Mouse (Mus musculus) limb, embryonic 13.5 days (tissue): ENCODE measurements around the gene Ell3. TPM values are rescaled to one million over a fixed set of nuclear protein-coding genes. Genes with fewer than 3 reads are reported as not detected.

Experiments used
- ATAC-seq: fragments of 200-750 bp; cut with Nextera tagmentation; 2 replicates; pipeline ENCODE4 v1.8.0; 2017; ENCODE audit warnings: low read depth, moderate number of reproducible peaks, moderate TSS enrichment; ENCODE audit not compliant: low FRiP score
- H3K27ac ChIP-seq: fragments of 300-500 bp; sonication (generic); 2 replicates; pipeline ENCODE4 v1.5.1; 2015; ENCODE audit warnings: inconsistent platforms, mild to moderate bottlenecking, moderate library complexity
- H3K27me3 ChIP-seq: fragments of 300-500 bp; sonication (generic); 2 replicates; pipeline ENCODE4 v1.6.1; 2015; ENCODE audit warnings: mild to moderate bottlenecking, inconsistent platforms
- H3K36me3 ChIP-seq: fragments of 300-500 bp; sonication (generic); 2 replicates; pipeline ENCODE4 v1.6.1; 2015; ENCODE audit warnings: inconsistent platforms, mild to moderate bottlenecking, moderate library complexity
- H3K4me1 ChIP-seq: fragments of 300-500 bp; sonication (generic); 2 replicates; pipeline ENCODE4 v1.6.1; 2015; ENCODE audit warnings: inconsistent platforms
- H3K4me2 ChIP-seq: fragments of 300-500 bp; sonication (generic); replicated peaks from 2 replicates; pipeline ENCODE4 v1.6.1; 2015; ENCODE audit warnings: inconsistent platforms, mild to moderate bottlenecking, moderate library complexity
- H3K4me3 ChIP-seq: fragments of 300-500 bp; sonication (generic); 2 replicates; pipeline ENCODE4 v1.5.1; 2015; ENCODE audit warnings: moderate library complexity, mild to moderate bottlenecking, inconsistent platforms
- H3K9ac ChIP-seq: fragments of 300-500 bp; sonication (generic); 2 replicates; pipeline ENCODE4 v1.6.1; 2015; ENCODE audit warnings: mild to moderate bottlenecking, inconsistent platforms
- H3K9me3 ChIP-seq: fragments of 300-500 bp; sonication (generic); 2 replicates; pipeline ENCODE4 v1.6.1; 2016; ENCODE audit warnings: inconsistent platforms
- WGBS: fragments of 180-500 bp; shearing (Covaris S2); methylation state at CpG from one replicate; pipeline ENCODE4 v1.1.7; 2015; 5-methylcytosine and 5-hydroxymethylcytosine counted together
- microRNA-seq: library from miRNA; unstranded; fragments of <30 nt; microRNA quantifications from one replicate; pipeline ENCODE4, GENCODE M21; 2016
- polyA plus RNA-seq: library from polyadenylated mRNA; unstranded; fragments of >200 nt; fragmentation: Nextera tagmentation; extraction: Ambion mirVana; gene quantifications from 2 replicates; pipeline ENCODE4 v1.2.1, GENCODE M21; 2015

The Ell3 gene
- polyA plus RNA-seq, 1 experiment from 2014 or later, result 9.8 TPM

DNA sequence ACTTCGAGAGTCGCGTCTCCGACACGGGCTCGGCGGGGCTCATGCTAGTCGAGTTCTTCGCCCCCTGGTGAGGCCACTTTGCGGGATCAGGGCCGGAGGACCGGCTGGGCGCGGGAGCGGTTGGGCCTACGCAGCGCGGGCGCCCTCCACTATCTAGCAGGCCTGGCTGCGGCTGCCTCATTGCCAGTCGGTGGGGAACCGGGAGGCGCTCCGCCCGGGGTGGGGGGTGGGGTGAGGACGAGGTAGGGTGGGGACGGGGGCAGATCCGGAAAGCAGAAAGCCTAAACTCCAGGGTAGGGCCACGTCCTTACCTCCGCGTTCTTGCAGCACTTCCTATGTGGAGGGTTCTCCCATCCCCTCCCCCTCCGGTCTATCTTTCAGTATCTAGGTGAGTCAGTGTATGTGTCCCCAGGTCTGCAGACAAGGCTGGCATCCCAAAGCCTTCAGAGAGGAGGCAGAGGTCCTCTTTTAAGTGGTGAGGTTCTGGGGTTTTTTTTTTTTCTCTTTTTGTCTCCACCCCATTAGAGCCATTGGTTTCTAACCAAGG is 29.9 kb downstream of the Ell3 start:
- Histone ChIP-seq H3K27ac (peak overlapping the region; percentile 98), H3K27me3 (no peaks in the 10 kb centered on the region), H3K4me1 (peaks cover 30% of the 10 kb centered on the region), H3K36me3 (peaks cover 34% of the 10 kb centered on the region), H3K9ac (peak overlapping the region; percentile 99), H3K4me2 (peak overlapping the region; percentile 70), H3K4me3 (peak overlapping the region; percentile 98), H3K9me3 (no peaks in the 10 kb centered on the region)
- WGBS, result under 1% methylated on average over 32 of the region's 32 CpGs
- ATAC-seq, result peak; percentile 38

DNA sequence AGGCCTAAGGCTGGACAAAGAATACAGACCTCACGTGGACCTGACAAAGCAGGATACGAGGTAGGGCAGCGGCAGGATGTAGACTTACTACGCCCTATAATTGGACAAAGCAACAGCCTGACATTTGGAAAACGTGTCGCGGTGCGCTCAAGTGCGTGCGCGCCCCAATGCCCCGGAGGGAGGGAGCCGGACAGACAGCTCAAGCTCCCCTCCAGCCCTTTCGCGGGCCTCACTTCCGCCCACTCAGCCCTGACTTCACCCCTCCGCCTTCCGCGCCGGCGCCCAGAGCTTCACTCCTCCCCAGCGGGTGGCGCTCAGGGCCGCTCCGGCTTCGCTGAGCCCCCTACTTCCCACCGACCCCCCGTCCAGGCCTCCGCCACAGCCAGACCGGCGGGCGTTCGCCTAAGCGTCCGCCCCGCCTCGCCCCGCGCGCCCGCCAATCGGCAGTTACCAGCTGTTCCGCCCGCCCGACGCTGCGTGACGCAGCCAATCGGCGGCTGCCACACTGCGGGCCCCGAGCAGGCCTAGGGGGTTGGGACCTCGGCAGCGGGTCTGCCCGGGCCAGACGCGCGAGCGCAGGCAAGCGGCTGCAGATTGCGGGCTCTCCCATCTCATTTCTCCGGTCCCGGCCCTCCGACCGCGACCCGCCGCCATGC is 30.6 kb downstream of the Ell3 start, which contains the start of the genes Pdia3 and Catsper2:
Gene Pdia3, plus strand, starts transcription at position 389 of the 656 bp plus-strand sequence.
Gene Catsper2, minus strand, starts transcription at position 406 of the 656 bp plus-strand sequence.
- Histone ChIP-seq H3K36me3 (peaks cover 27% of the 10 kb centered on the region), H3K9me3 (no peaks in the 10 kb centered on the region), H3K4me2 (peak within 1 kb of the TSS; percentile 70), H3K4me1 (peaks cover 30% of the 10 kb centered on the region), H3K27me3 (no peaks in the 10 kb centered on the region), H3K9ac (peak within 1 kb of the TSS; percentile 99), H3K27ac (peak within 1 kb of the TSS; percentile 98), H3K4me3 (peak within 1 kb of the TSS; percentile 98)
- peak; percentile 99 for ATAC-seq
- WGBS, result under 1% methylated on average over 68 of the region's 68 CpGs

DNA sequence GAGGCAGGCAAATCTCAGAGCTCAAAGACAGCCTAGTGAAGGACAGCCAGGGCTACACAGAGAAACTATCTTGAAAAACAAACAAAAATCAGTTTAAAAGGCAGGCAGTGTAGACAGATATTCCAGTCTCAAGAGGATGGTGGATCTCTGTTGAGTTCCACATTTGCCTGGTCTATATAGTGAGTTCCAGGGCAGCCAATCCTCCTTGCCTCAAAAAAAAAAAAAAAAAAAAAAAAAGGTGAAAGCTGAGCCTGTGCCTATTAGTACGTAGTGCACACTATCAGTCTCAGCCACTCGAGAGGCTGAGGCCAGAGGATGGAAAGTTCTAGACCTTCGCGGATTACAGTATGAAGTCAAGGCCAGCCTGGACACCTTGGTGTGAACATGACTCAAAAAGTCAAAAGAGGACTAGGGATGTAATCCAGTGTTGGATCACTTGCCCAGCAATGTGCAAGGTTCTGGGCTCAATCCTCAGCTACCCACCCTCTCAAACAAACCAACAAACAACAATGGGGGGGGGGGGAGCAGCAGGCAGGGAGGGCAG is 31.2 kb downstream of the Ell3 start:
- ATAC-seq, result no peak
- 15% methylated on average over 4 of the region's 4 CpGs for WGBS
- Histone ChIP-seq H3K4me3 (peak overlapping the region; percentile 98), H3K4me1 (peaks cover 30% of the 10 kb centered on the region), H3K27ac (peak overlapping the region; percentile 98), H3K36me3 (peaks cover 21% of the 10 kb centered on the region), H3K9me3 (0 out of 2 replicates have a peak, but pooled peaks cover 4% of the 10 kb centered on the region), H3K4me2 (peak overlapping the region; percentile 70), H3K27me3 (no peaks in the 10 kb centered on the region), H3K9ac (peak overlapping the region; percentile 74)

DNA sequence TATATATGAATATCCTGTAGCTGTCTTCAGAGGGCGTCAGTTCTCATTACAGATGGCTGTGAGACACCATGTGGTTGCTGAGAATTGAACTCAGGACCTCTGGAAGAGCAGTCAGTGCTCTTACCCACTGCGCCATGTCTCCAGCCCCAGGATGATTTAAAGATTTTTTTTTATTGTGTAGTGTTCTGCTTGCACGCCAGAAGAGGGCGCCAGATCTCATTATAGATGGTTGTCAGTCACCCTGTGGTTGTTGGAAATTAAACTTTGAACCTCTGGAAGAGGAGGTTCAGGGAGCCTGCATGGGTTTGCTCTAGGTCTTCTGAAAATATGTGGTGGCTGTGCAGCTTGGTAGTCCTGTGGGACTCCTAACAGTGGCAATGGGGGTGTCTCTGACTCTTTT is 35.9 kb downstream of the Ell3 start:
- no peak overlapping the region for H3K27ac ChIP-seq
- ATAC-seq, result no peak
- H3K27me3 ChIP-seq, result no peaks in the 10 kb centered on the region
- H3K36me3 ChIP-seq, result no peaks in the 10 kb centered on the region
- 35% methylated on average over 4 of the region's 4 CpGs for WGBS
- H3K4me3 ChIP-seq, result no peak overlapping the region
- H3K9ac ChIP-seq, result no peak overlapping the region
- H3K4me2 ChIP-seq, result no peak overlapping the region
- 0 out of 2 replicates have a peak, but pooled peaks cover 4% of the 10 kb centered on the region for H3K9me3 ChIP-seq
- 0 out of 2 replicates have a peak, but pooled peaks cover 5% of the 10 kb centered on the region for H3K4me1 ChIP-seq

DNA sequence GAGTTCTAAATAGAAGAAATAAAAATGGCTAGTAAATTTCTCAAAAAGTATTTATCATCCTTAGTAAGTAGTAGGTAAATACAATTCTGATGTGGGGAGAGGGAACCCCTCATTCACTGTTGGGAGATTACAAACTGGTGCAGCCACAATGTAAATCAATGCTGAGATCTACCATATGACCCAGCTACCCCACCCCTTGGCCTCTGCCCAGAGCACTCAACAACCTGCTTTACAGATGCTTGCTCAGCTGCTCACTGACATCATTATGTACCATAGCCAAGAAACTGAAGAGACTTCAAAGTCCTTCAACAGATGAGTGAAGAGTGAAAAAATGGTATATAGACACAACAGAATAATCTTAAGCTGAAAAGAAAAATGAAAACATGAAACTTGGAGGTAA is 40.8 kb downstream of the Ell3 start:
- Histone ChIP-seq H3K27ac (no peak overlapping the region), H3K9me3 (0 out of 2 replicates have a peak, but pooled peaks cover 2% of the 10 kb centered on the region), H3K4me2 (no peak overlapping the region), H3K27me3 (no peaks in the 10 kb centered on the region), H3K4me1 (no peaks in the 10 kb centered on the region), H3K36me3 (no peaks in the 10 kb centered on the region), H3K9ac (no peak overlapping the region), H3K4me3 (no peak overlapping the region)
- ATAC-seq, result no peak

DNA sequence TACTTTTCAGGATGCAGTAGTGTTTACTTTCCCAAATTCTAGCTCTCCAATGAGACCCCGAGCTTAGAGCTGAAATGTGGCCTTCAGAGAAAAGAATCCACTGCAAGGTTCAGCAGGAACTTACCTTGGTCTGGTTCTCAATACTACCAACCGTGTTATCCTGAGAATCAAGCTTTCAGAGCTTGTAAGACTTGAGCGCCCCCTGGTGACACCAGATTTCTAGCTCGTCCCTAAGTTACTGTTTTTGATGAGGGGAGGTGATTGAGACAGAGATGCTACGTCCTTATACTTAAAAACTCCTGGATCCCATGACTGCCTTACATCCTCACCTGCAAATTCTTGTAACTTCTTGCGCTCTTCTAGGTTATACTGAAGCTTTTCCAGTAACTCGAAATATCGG is 47.5 kb downstream of the Ell3 start:
- H3K27ac ChIP-seq, result no peak overlapping the region
- ATAC-seq, result no peak
- 15% methylated on average over 8 of the region's 8 CpGs for WGBS
- no peak overlapping the region for H3K4me2 ChIP-seq
- H3K4me3 ChIP-seq, result no peak overlapping the region
- no peaks in the 10 kb centered on the region for H3K9me3 ChIP-seq
- H3K27me3 ChIP-seq, result no peaks in the 10 kb centered on the region
- no peaks in the 10 kb centered on the region for H3K4me1 ChIP-seq
- H3K9ac ChIP-seq, result no peak overlapping the region
- H3K36me3 ChIP-seq, result no peaks in the 10 kb centered on the region

Small RNA genes within 50 kb of the gene (microRNA-seq; reads per million reads assigned to microRNA genes)
- not detected for gene Gm22953

Other genes starting within 250 kb of the Ell3 start
- 89.9 and 99.6 TPM in 2 replicates for gene Trp53bp1, start 172.9 kb downstream of the Ell3 start, polyA plus RNA-seq
- gene Map1a, start 154.7 kb downstream of the Ell3 start, polyA plus RNA-seq, result 3.1 and 4.5 TPM in 2 replicates
- 8.1 and 8.8 TPM in 2 replicates for gene Ppip5k1, start 88.9 kb downstream of the Ell3 start, polyA plus RNA-seq
- 2.6 and 3.4 TPM in 2 replicates for gene Ckmt1, start 86.6 kb downstream of the Ell3 start, polyA plus RNA-seq
- not detected in 2 replicates for gene Strc, start 57.1 kb downstream of the Ell3 start, polyA plus RNA-seq
- gene Pdia3, start 30.5 kb downstream of the Ell3 start, polyA plus RNA-seq, result 760 and 810 TPM in 2 replicates
- 3.0 TPM in 2 replicates for gene Catsper2, start 30.5 kb downstream of the Ell3 start, polyA plus RNA-seq
- gene Serf2, start 4.9 kb upstream of the Ell3 start, polyA plus RNA-seq, result 513 and 546 TPM in 2 replicates
- 132 and 133 TPM in 2 replicates for gene Hypk, start 9.0 kb upstream of the Ell3 start, polyA plus RNA-seq
- gene Serinc4, start 12.5 kb upstream of the Ell3 start, polyA plus RNA-seq, result 0.23 and 0.28 TPM in 2 replicates
- gene Mfap1b, start 29.8 kb upstream of the Ell3 start, polyA plus RNA-seq, result 63.9 and 67.0 TPM in 2 replicates
- gene Mfap1a, start 62.4 kb upstream of the Ell3 start, polyA plus RNA-seq, result 31.4 and 36.1 TPM in 2 replicates
- gene Wdr76, start 62.4 kb upstream of the Ell3 start, polyA plus RNA-seq, result 7.3 and 8.2 TPM in 2 replicates